Comparison of ENCODE assay signal across 9 mouse cellular contexts in the genomic region with DNA sequence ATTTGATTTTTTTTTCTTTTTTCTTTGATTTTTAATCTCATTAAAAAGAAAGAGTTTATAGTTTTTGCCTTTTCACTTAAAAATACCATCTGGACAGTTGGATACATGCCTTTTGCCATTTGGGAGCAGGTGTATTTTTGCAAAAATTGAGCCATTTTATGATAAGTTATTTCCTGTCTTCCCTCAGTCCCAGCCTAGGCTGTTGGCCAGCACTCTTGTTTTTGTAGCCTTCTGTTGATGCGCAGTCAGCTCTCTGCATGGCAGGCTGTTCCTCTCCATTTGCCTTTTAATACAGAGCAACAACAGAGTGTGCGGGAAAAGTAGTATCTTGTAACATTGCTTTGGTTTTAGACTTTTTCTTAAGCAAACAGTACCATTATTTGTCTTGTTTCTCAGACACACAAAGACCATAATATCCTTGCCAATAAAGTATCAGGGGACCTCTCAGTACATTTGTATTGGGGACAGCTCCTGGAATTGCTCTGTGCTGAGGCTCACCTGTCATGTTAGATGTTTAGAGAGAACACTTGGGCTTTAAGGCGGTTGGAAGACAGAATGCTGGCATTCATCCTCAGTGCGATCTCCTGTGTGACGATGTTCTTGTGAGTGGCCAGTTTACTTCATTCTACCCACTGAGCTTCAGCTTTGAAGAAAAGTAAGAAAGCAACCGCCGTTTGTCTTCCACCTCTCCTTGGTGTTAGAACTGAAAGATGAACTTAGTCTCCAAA. TPM values are rescaled to one million over a fixed set of nuclear protein-coding genes. Genes with fewer than 3 reads are reported as not detected.
DNase-seq lines count a peak whose midpoint lies in the region; ATAC-seq and TF ChIP-seq lines count a peak whose summit lies in the region.
"Had no signal": no experiment of that assay in that cellular context is flagged by ENCODE, and none has a peak within 500 bp of the region (broad histone marks: within the 10 kb centered on the region; RNA-seq: fewer than 3 reads in every experiment).

No protein-coding gene starts in this region.

- H3K9me3 ChIP-seq in midbrain, postnatal 0 days (ENCODE audit: low read length): no peaks in the 10 kb centered on the region
- no peaks in the 10 kb centered on the region for H3K9me3 ChIP-seq in midbrain, embryonic 13.5 days

- TF ChIP-seq CTCF in midbrain, postnatal 0 days (IDR thresholded peaks at IDR 0.05): no peak

- no peaks in the 10 kb centered on the region for H3K27me3 ChIP-seq in midbrain, postnatal 0 days (ENCODE audit: insufficient read depth, low read length)
- no peaks in the 10 kb centered on the region for H3K27me3 ChIP-seq in midbrain, embryonic 13.5 days

- H3K4me3 ChIP-seq in midbrain, postnatal 0 days (ENCODE audit: low read depth, low read length): no peak overlapping the region
- no peak overlapping the region for H3K4me3 ChIP-seq in midbrain, embryonic 13.5 days (replicated peaks)

- no peaks in the 10 kb centered on the region for H3K4me1 ChIP-seq in midbrain, postnatal 0 days (ENCODE audit: insufficient read depth, low read length)
- no peaks in the 10 kb centered on the region for H3K4me1 ChIP-seq in midbrain, embryonic 13.5 days (replicated peaks)

- no peak overlapping the region for H3K9ac ChIP-seq in midbrain, postnatal 0 days (replicated peaks; ENCODE audit: low read length, poor library complexity, severe bottlenecking)
- no peak overlapping the region for H3K9ac ChIP-seq in midbrain, embryonic 13.5 days (replicated peaks)

- DNase-seq in gastrocnemius, postnatal 25 days: peak; percentile 15
- DNase-seq in gastrocnemius, postnatal 4 days (ENCODE audit: low spot score in 2 of 2): no peak
- peak; percentile 12 for DNase-seq in midbrain, postnatal 0 days (ENCODE audit: low spot score)
- DNase-seq in cerebellum, postnatal 14 days: peak; percentile 89
- DNase-seq in layer of hippocampus, postnatal 14 days (ENCODE audit: low spot score in 2 of 2): peak; percentile 53 to 90
- DNase-seq in adrenal gland, postnatal 14 days: no peak
- no peak for DNase-seq in thymus, postnatal 36 days

- no peaks in the 10 kb centered on the region for H3K36me3 ChIP-seq in midbrain, postnatal 0 days (ENCODE audit: insufficient read depth, low read length)
- H3K36me3 ChIP-seq in midbrain, embryonic 13.5 days: peaks cover 44% of the 10 kb centered on the region

- no peak overlapping the region for H3K4me2 ChIP-seq in midbrain, postnatal 0 days (ENCODE audit: low read depth, low read length, poor library complexity, severe bottlenecking)
- no peak overlapping the region for H3K4me2 ChIP-seq in midbrain, embryonic 13.5 days (replicated peaks)

- ATAC-seq in midbrain, postnatal 0 days (ENCODE audit: low FRiP score): no peak
- ATAC-seq in midbrain, embryonic 13.5 days: no peak
- ATAC-seq: CD4-positive, CD25-positive, alpha-beta regulatory T cell, adult 4 months had no signal

- H3K27ac ChIP-seq in midbrain, postnatal 0 days (ENCODE audit: low read depth, low read length): no peak overlapping the region
- H3K27ac ChIP-seq in midbrain, embryonic 13.5 days: no peak overlapping the region

- WGBS in midbrain, postnatal 0 days: 90% methylated on average over 7 of the region's 7 CpGs
- WGBS in midbrain, embryonic 13.5 days: 91% methylated on average over 7 of the region's 7 CpGs

RNA-seq across cellular contexts. Expression of a gene that starts 18.3 kb away (rescaled TPM):
- 1 to 10 TPM; 4.7 to 5.4 TPM for total RNA-seq in gastrocnemius, postnatal 25 days (2021)
- total RNA-seq in gastrocnemius, postnatal 4 days (2021): 10 to 100 TPM; 11.8 to 15.3 TPM
- 17.3 and 20.5 TPM in 2 replicates for total RNA-seq in midbrain, postnatal 0 days (2014; rRNA removed)
- polyA plus RNA-seq in midbrain, postnatal 0 days (2015; fragmentation: Nextera tagmentation; extraction: Ambion mirVana): 11.5 and 12.6 TPM in 2 replicates
- polyA plus RNA-seq in midbrain, embryonic 13.5 days (2015; fragmentation: Nextera tagmentation; extraction: Ambion mirVana): 21.1 and 22.8 TPM in 2 replicates
- total RNA-seq in layer of hippocampus, postnatal 14 days (2021): 10 to 100 TPM; 15.3 to 15.4 TPM
- 16.6 and 19.5 TPM in 2 replicates for total RNA-seq in adrenal gland, postnatal 14 days (2021)

RNA-seq across cellular contexts. Expression of a gene that starts 23.6 kb away (rescaled TPM):
- 10 to 100 TPM; 30.1 to 31.5 TPM for total RNA-seq in gastrocnemius, postnatal 25 days (2021)
- 10 to 100 TPM; 37.5 to 47.1 TPM for total RNA-seq in gastrocnemius, postnatal 4 days (2021)
- 34.7 and 36.3 TPM in 2 replicates for total RNA-seq in midbrain, postnatal 0 days (2014; rRNA removed)
- 28.4 and 32.7 TPM in 2 replicates for polyA plus RNA-seq in midbrain, postnatal 0 days (2015; fragmentation: Nextera tagmentation; extraction: Ambion mirVana)
- polyA plus RNA-seq in midbrain, embryonic 13.5 days (2015; fragmentation: Nextera tagmentation; extraction: Ambion mirVana): 28.5 and 34.8 TPM in 2 replicates
- total RNA-seq in layer of hippocampus, postnatal 14 days (2021): 10 to 100 TPM; 53.6 to 56.1 TPM
- total RNA-seq in adrenal gland, postnatal 14 days (2021): 39.2 and 40.5 TPM in 2 replicates

Comparison
In these comparisons a context has a peak if more than half of its experiments do, and no peak if none do; other contexts are left out.
1. DNase-seq: peak in gastrocnemius, postnatal 25 days (single experiment), midbrain, postnatal 0 days (single experiment), cerebellum, postnatal 14 days (2 of 2) and layer of hippocampus, postnatal 14 days (2 of 2); none in gastrocnemius, postnatal 4 days (0 of 2), adrenal gland, postnatal 14 days (single experiment) and thymus, postnatal 36 days (0 of 2).